Mouse (Mus musculus) stomach, embryonic 16.5 days (tissue): ENCODE data around the gene Gabrp. TPM values are rescaled to one million over a fixed set of nuclear protein-coding genes. Genes with fewer than 3 reads are reported as not detected.

Experiments used
- polyA plus RNA-seq: library from polyadenylated mRNA; unstranded; fragments of >200 nt; fragmentation: Nextera tagmentation; extraction: Ambion mirVana; gene quantifications from 2 replicates; pipeline ENCODE4 v1.2.1, GENCODE M21; 2015

Gene Gabrp
- polyA plus RNA-seq, 1 experiment from 2014 or later, result 0.45 TPM

Other genes with a start within 250 kb of the Gabrp start
- 4.1 and 4.4 TPM in 2 replicates for gene Ranbp17, start 65.2 kb downstream of the Gabrp start, polyA plus RNA-seq
- gene D130052B06Rik, start 20.3 kb upstream of the Gabrp start, polyA plus RNA-seq, result not detected in 2 replicates